In the genomic region with DNA sequence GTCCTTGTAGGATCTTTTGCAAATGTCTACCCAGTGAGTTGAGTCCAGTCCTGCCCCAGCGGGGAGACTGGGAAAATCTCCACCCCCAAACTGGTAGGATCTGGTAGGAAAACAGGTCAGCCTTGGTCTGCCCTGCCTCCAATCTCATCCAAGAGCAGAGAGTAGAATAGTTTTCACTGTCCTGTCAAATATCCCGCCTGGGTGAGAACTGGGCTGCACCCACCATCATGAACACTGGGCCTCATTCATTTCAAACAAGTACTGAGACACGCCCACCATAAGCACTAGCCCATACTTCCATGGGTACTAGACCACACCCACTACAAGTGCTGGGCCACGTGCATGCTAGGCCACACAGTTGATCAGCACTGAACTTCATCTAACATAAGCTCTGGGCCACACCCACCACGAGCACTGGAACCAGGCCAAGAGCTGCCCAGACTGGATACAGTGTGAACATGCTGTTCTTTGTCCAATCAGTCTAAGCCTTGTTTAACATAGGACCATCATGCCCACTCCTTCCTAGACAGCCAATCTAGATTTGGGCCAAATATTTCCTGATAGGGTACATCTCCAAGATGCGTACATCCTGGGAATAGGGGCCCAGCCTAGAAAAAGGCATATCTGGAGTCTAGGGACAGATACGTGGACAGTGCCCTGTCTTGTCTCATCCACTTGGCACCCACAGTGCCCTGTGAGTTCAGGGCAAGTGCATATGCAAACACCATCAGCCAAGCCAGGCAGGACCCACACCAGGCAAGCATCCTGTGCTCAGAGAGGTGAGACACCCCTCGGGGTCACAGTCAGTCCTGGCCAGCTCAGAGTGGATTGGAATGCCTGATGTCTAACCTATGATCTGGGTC, we compare ENCODE assay signal across 11 mouse cellular contexts. TPM values are rescaled to one million over a fixed set of nuclear protein-coding genes. Genes with fewer than 3 reads are reported as not detected.
DNase-seq lines count a peak whose midpoint lies in the region; ATAC-seq and TF ChIP-seq lines count a peak whose summit lies in the region.
"Had no signal": no experiment of that assay in that cellular context is flagged by ENCODE, and none has a peak within 500 bp of the region (broad histone marks: within the 10 kb centered on the region; RNA-seq: fewer than 3 reads in every experiment).

No protein-coding gene starts in this region.

- peak; percentile 40; the same call in 1 of the 2 replicates for ATAC-seq in heart, embryonic 11.5 days (replicated peaks; ENCODE audit: insufficient number of reproducible peaks, low FRiP score, low TSS enrichment)
- ATAC-seq in lung, postnatal 0 days: peak; percentile 60

- no peak overlapping the region for H3K4me2 ChIP-seq in heart, embryonic 11.5 days
- H3K4me2 ChIP-seq in lung, postnatal 0 days (replicated peaks; ENCODE audit: low read depth, low read length): no peak overlapping the region
- H3K4me2 ChIP-seq: liver, embryonic 13.5 days; neural tube, embryonic 13.5 days had no signal

- H3K4me3 ChIP-seq in heart, embryonic 11.5 days (ENCODE audit: low read depth, low read length): no peak overlapping the region
- H3K4me3 ChIP-seq in lung, postnatal 0 days (ENCODE audit: low read depth, low read length): no peak overlapping the region
- H3K4me3 ChIP-seq: liver, embryonic 13.5 days; neural tube, embryonic 13.5 days had no signal

- H3K9ac ChIP-seq in heart, embryonic 11.5 days (ENCODE audit: low read depth, low read length): no peak overlapping the region
- no peak overlapping the region for H3K9ac ChIP-seq in lung, postnatal 0 days (replicated peaks; ENCODE audit: low read depth)
- H3K9ac ChIP-seq: liver, embryonic 13.5 days; neural tube, embryonic 13.5 days had no signal

- WGBS in heart, embryonic 11.5 days (ENCODE audit: insufficient replicate concordance): 56% methylated on average over 8 of the region's 8 CpGs
- 52% methylated on average over 8 of the region's 8 CpGs for WGBS in lung, postnatal 0 days

- H3K4me1 ChIP-seq in heart, embryonic 11.5 days (ENCODE audit: control insufficient read depth, insufficient read depth, low read length): peaks cover 28% of the 10 kb centered on the region
- H3K4me1 ChIP-seq in lung, postnatal 0 days (ENCODE audit: insufficient read depth, low read depth, low read length): no peaks in the 10 kb centered on the region
- H3K4me1 ChIP-seq: liver, embryonic 13.5 days had no signal

- no peaks in the 10 kb centered on the region for H3K9me3 ChIP-seq in heart, embryonic 11.5 days (replicated peaks; ENCODE audit: control insufficient read depth, low read length)
- no peaks in the 10 kb centered on the region for H3K9me3 ChIP-seq in lung, postnatal 0 days (ENCODE audit: low read length)
- H3K9me3 ChIP-seq: liver, embryonic 13.5 days; neural tube, embryonic 13.5 days had no signal

- no peak for TF ChIP-seq CTCF in lung, postnatal 0 days (IDR thresholded peaks at IDR 0.05)

- peak; percentile 18 to 20 for DNase-seq in kidney, postnatal 4 days
- DNase-seq in kidney, adult 9 months: no peak
- peak; percentile 15 for DNase-seq in ZHBTc4 (ENCODE audit: low read depth, low spot score)
- DNase-seq in lung, postnatal 0 days (ENCODE audit: low spot score): peak; percentile 21
- no peak for DNase-seq in ovary, postnatal 14 days (ENCODE audit: low spot score)
- DNase-seq in right cerebral cortex, adult 18-20 months: no peak
- no peak for DNase-seq in embryo, embryonic 11 days
- DNase-seq: liver, embryonic 13.5 days had no signal

- no peak for TF ChIP-seq EP300 in lung, postnatal 0 days (IDR thresholded peaks at IDR 0.05)

- H3K27ac ChIP-seq in heart, embryonic 11.5 days (ENCODE audit: low read depth, low read length): no peak overlapping the region
- H3K27ac ChIP-seq in lung, postnatal 0 days (ENCODE audit: low read length): no peak overlapping the region
- H3K27ac ChIP-seq: kidney, postnatal 0 days; liver, embryonic 13.5 days; neural tube, embryonic 13.5 days had no signal

- no peaks in the 10 kb centered on the region for H3K36me3 ChIP-seq in heart, embryonic 11.5 days (ENCODE audit: control insufficient read depth, insufficient read depth, low read length)
- no peaks in the 10 kb centered on the region for H3K36me3 ChIP-seq in lung, postnatal 0 days (ENCODE audit: insufficient read depth, low read length)
- H3K36me3 ChIP-seq: liver, embryonic 13.5 days; neural tube, embryonic 13.5 days had no signal

- H3K27me3 ChIP-seq in heart, embryonic 11.5 days (ENCODE audit: control insufficient read depth, insufficient read depth, low read length): no peaks in the 10 kb centered on the region
- no peaks in the 10 kb centered on the region for H3K27me3 ChIP-seq in lung, postnatal 0 days (replicated peaks; ENCODE audit: insufficient read depth, low read length)
- H3K27me3 ChIP-seq: liver, embryonic 13.5 days; neural tube, embryonic 13.5 days had no signal

RNA-seq across cellular contexts. Expression of a gene that starts 56.2 kb away (rescaled TPM):
- 0.35 TPM in 1 of 2 replicates, not detected in the other for polyA plus RNA-seq in heart, embryonic 11.5 days (2014; fragmentation: Nextera tagmentation; extraction: Ambion mirVana)
- 0.20 and 0.21 TPM in 2 replicates for polyA plus RNA-seq in lung, postnatal 0 days (2015; fragmentation: Nextera tagmentation; extraction: Ambion mirVana)

Comparison
In these comparisons a context has a peak if more than half of its experiments do, and no peak if none do; other contexts are left out.
1. DNase-seq: peak in kidney, postnatal 4 days (2 of 2), ZHBTc4 (single experiment) and lung, postnatal 0 days (single experiment); none in kidney, adult 9 months (single experiment), ovary, postnatal 14 days (single experiment), right cerebral cortex, adult 18-20 months (single experiment) and embryo, embryonic 11 days (single experiment).